ENCODE assay signal across 14 mouse cellular contexts in the genomic region with DNA sequence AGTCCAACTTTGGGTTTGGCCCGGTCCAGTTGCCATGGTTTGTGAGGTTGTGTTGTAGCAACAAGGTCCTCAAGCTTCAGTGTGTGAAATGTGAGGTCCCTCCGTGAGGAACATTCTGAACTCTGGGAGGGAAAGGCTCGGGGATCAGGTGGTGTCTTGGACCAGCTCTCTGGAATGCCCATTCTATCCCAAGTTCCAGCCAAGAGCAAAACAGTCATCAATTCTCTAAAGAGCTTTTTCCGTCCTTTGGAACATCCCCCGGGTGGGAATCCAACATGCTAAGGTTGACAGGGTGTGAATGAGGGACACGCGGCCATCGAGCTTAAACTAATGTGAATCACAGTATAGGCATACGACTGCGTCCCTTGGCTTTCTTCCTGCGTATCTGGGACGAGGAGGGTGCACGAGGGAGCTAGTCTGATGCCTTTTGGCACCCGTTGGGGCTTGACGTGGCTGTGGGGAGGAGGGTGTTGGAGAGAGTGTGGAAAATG.
A peak's percentile ranks its signal among the peaks of the same experiment; 100 is the strongest.
DNase-seq lines count a peak whose midpoint lies in the region; TF ChIP-seq lines count a peak whose summit lies in the region.
"Had no signal": no experiment of that assay in that cellular context is flagged by ENCODE, and none has a peak within 500 bp of the region (broad histone marks: within the 10 kb centered on the region; RNA-seq: fewer than 3 reads in every experiment).

No protein-coding gene starts in this region.

- no peak for TF ChIP-seq CTCF in lung, adult 2 months (IDR thresholded peaks at IDR 0.05; ENCODE audit: insufficient read depth, low read length)
- TF ChIP-seq CTCF in gastrocnemius, adult 2 months (IDR thresholded peaks at IDR 0.05), result no peak
- TF ChIP-seq CTCF in small intestine, adult 2 months (IDR thresholded peaks at IDR 0.05; ENCODE audit: extremely low read depth, insufficient read length, insufficient replicate concordance, low read depth, low read length), result no peak

- no peaks in the 10 kb centered on the region for H3K36me3 ChIP-seq in small intestine, adult 2 months (ENCODE audit: control insufficient read depth, insufficient read depth, low read length)
- H3K36me3 ChIP-seq: forebrain, embryonic 10.5 days; hindbrain, embryonic 15.5 days; limb, embryonic 13.5 days had no signal

- no peak overlapping the region for H3K4me3 ChIP-seq in lung, adult 2 months (replicated peaks; ENCODE audit: extremely low read depth, low read depth, low read length)
- H3K4me3 ChIP-seq in gastrocnemius, adult 2 months, result peak overlapping the region; percentile 42; the same call in 1 of the 2 replicates
- H3K4me3 ChIP-seq in small intestine, adult 2 months (ENCODE audit: low read depth, low read length), result no peak overlapping the region
- H3K4me3 ChIP-seq: forebrain, embryonic 10.5 days; hindbrain, embryonic 15.5 days; limb, embryonic 13.5 days; megakaryocyte, embryonic 14.5 days had no signal

- H3K27ac ChIP-seq in gastrocnemius, adult 2 months, result peak overlapping the region; percentile 87
- peak overlapping the region; percentile 17; the same call in 1 of the 2 replicates for H3K27ac ChIP-seq in small intestine, adult 2 months (ENCODE audit: insufficient read depth, low read depth, low read length)
- H3K27ac ChIP-seq: forebrain, embryonic 10.5 days; hindbrain, embryonic 15.5 days; limb, embryonic 13.5 days had no signal

- 69% methylated on average over 15 of the region's 15 CpGs for WGBS in lung, adult 2 months
- 84% methylated on average over 15 of the region's 15 CpGs for WGBS in small intestine, adult 2 months

- no peaks in the 10 kb centered on the region for H3K27me3 ChIP-seq in small intestine, adult 2 months (ENCODE audit: control insufficient read depth, insufficient read depth, low read length)
- H3K27me3 ChIP-seq: hindbrain, embryonic 15.5 days; limb, embryonic 13.5 days; Patski had no signal

- H3K4me1 ChIP-seq in lung, adult 2 months (ENCODE audit: control insufficient read depth, insufficient read depth, low read length), result no peaks in the 10 kb centered on the region; the same call in 1 of the 2 replicates
- H3K4me1 ChIP-seq in small intestine, adult 2 months (ENCODE audit: control insufficient read depth, insufficient read depth, insufficient read length, low read length), result no peaks in the 10 kb centered on the region
- H3K4me1 ChIP-seq: hindbrain, embryonic 15.5 days; megakaryocyte, embryonic 14.5 days had no signal

- TF ChIP-seq POLR2A in lung, adult 2 months (IDR thresholded peaks at IDR 0.05; ENCODE audit: borderline replicate concordance, extremely low read depth, low read depth, low read length), result no peak
- TF ChIP-seq POLR2A in small intestine, adult 2 months (IDR thresholded peaks at IDR 0.05; ENCODE audit: low read depth, low read length), result no peak

- peak; percentile 58 to 70 for DNase-seq in lung, adult 18-20 months
- DNase-seq in lung, adult 2 months, result no peak
- DNase-seq in gastrocnemius, adult 2 months, result peak; percentile 91
- DNase-seq in heart, postnatal 25 days (ENCODE audit: low spot score), result peak; percentile 75
- no peak for DNase-seq in spleen, postnatal 10 days (ENCODE audit: low spot score in 2 of 2)
- no peak for DNase-seq in adrenal gland, postnatal 36 days
- DNase-seq: adrenal gland, adult 2 months; thymus, postnatal 36 days had no signal

- intact Hi-C loops in gastrocnemius, adult 2 months (cut with DNase I), result loop anchor here (5.0 kb wide), 1 partner anchor 229 kb away; a partner anchor contains a TSS
- intact Hi-C loops in heart, postnatal 25 days (cut with DNase I), result no loop called here

Comparison
In these comparisons a context has a peak if more than half of its experiments do, and no peak if none do; other contexts are left out.
1. DNase-seq: peak in lung, adult 18-20 months (2 of 2), gastrocnemius, adult 2 months (single experiment) and heart, postnatal 25 days (single experiment); none in lung, adult 2 months (single experiment), spleen, postnatal 10 days (0 of 2) and adrenal gland, postnatal 36 days (0 of 2).